Mouse (Mus musculus): Measurements from ENCODE around the gene Lrrc23.

Lrrc23 gene

DNA sequence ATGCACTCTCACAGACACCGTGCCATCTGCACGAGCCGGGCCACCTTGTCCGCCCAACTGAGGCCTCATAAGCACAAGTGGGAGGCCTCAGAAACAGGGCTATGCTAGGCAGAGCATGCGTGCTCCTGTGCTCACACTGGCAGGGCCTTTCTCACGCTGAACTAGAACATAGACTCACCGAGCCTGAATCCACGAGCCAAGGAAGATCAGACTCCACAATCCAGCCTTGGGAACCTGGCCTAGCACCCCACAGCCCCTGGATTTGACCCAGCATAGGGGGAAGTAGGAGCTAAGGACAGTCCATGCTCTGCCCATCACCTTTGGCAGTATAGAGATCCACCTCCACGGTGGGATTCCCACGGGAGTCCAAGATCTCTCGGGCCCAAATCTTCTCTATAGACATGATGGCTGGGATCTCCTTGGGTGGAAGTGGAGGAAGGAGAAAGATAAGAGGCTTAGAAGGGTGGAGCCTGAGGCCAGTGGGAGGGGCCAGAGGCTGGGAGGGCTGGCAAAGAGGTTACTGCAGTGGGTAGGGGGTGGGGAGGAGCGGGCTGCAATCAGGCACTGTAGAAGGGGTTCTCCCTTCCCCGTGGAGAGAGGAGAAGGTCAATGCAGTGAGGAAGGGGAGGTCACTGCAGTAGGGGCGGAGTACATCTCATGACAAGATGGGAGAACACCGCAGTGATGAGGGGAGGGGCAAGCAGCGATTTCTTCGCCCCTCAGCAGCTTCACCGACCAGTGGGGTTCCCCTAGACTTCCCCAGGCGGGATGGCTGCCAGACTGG is 11.4 kb downstream of the Lrrc23 start:
- no peak for DNase-seq (ENCODE audit: low read depth)

DNA sequence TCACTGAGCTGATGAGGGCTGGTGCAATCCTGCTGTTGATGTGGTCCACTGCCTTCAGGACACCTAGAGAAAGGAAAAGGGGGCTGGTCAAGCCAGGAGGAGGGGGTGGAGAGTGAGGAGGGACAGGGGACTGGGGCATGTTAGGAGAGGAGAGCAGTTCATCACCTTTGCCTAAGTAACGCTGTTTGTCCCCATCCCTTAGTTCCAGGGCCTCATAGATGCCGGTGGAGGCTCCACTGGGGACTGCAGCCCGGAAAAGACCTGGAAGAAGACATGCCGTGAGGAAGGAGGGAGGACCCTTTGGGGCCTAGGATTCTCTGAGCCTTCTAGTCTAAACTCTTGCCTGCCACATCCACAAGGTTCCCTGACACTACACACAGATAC is 12.0 kb downstream of the Lrrc23 start:
- DNase-seq (ENCODE audit: low read depth): no peak

DNA sequence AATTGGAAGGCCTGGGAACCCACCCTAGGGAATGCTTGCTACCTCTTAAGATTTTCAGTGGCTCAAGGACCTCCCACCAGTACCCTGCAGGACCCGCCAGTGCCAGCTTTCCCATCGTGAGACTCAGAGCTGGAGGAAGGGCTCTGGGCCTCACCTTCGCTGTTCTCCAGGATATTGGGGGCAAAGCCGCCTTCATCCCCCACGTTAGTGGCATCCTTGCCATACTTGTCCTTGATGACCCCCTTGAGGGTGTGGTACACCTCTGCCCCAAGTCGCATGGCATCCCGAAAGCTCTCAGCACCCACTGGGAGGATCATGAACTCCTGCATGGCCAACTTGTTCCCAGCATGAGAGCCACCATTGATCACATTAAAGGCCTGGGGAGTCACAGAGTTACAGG is 13.6 kb downstream of the Lrrc23 start:
- DNase-seq (ENCODE audit: low read depth): no peak

DNA sequence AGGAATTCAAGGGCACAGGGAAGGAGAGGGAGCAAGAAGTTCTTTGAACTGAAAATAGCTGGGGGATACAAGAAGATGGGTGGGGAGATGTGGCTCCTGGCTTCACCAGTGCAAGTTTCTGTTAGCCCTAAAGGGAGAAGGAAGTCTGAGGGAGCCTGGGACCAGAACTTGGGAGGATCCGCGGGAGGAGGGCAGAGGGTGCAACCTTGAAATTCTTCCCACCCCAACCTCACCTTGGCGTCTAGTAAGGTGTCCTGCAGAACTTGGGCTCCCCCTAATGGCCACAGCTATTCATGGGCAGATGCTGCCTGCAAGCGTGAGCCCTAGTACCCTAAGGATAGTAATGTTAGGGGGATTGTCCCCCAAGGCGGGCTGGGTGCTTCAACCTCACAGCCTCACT is 20.3 kb downstream of the Lrrc23 start:
- DNase-seq (ENCODE audit: low read depth): peak; percentile 94

DNA sequence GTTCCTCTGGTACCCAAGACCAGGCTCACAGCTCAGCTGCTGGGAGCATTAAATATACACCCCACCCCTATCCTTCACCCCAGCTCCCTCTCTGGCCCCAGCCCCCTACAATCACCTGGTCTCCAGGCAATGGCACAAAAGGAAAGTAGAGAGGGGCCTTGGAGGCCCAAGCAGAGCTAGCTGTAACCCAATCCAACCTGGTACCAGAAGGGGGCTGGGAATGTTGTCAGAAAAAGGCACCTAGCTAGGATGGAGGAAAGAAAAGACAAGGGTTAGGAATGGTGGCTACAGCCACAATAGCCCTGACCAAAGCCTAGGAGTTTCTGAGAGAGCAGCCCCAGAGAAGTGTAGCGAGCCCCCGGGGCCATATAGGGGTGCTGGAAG is 20.7 kb downstream of the Lrrc23 start:
- DNase-seq (ENCODE audit: low read depth): no peak

DNA sequence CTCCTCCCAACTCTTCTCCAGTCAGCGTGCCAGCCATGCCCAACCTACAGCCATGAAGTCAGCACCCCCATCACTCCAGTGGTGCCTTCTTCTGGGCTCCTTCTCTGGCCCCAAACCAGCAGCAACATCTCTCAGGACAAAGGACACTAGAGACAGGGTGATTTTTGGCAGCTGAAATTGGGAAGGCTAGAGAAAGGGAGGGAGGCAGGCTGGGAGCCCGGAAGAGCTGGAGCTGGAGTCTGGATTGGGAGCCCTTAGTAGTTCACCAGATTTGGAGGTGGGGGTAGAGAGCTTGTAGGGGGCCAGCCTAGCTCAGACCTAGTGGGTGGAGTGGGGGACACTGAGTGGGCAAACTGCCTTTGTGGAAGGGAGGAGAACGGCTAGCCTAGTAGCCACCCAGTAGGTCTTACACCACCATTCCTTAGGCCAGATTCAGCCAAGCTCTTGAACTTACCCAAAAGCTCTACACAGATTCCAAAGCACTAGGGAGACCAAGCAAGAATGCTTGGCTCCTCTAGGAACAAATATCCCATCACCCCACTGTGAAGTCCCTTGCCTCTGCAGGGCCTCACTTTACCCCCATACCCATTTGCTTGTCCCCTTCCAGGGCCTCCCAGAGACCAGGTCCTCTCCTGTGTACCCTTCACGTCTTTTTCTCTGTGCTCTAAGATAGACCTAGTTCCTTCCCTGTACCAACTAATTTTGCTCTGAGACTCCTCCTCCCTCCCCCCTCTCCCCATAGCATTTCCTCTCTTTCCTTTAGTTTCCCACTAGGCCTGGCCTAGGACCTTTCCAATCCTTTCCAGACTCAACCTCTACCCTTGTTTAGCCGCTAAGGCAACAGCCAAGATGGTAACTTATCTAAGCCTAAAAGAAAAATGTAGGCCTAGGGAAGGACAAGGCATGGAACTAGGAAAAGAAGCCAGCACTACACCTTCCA is 21.3 kb downstream of the Lrrc23 start:
- DNase-seq (ENCODE audit: low read depth): peak; percentile 15

DNA sequence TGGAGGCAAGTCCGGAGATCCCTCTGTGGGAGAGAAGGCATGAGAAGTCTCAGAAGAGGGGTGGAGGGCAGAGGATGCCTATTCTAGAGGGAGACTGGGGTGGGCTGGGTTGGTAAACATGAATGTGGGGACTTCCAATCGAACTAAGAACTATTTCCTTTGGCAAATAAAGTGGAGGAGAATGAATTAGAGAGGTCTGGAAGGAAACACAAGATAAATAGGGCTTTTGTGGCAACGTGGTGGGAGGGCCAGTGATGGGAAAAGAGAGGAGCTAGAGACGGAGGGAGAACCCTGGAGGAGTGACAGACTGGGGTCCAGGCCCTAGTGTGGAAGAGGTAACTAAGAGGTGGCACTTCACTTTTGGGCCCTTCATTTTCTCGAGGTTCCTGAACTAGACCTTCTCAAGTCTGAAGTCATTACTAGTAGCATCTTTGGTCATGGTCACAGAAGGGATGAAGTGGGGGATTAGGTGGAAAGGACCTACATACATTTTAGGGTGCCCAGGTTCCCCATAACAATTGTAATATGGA is 22.1 kb downstream of the Lrrc23 start:
- DNase-seq (ENCODE audit: low read depth): no peak

DNA sequence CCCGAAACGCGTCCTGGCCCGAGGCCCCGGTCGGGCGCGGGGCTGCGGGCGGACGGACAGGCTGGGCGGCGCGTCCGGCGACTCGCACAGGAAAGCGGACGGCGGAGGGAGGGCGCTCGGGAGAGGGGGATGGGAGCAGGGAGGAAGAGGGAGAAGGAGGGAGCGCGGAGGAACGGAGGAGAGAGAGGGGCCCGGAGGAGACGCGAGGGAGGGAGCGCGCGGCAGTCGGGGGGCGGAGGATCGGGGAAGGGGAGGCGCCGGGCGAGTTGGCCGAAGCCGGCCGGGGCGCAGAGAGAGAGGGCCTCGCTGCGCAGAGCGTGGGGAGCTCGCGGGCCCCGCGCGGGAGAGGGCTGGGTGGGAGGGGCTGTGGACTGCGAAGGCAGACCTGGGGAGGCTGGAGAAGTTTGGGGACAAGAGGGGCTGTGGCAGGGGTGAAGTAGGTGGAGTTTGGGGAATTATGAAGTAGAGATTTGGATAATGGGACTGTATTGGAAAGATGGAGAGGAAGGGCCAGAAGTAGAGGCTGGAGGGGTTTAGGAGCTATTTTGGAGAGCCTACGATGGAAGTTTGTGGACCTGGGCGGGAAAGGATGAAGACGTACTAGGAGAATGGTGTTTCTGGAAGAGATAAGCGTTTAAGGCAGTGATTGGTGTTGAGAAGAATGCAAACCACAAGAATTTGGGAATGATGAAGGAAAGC is 22.7 kb downstream of the Lrrc23 start:
- peak; percentile 59 for DNase-seq (ENCODE audit: low read depth)

DNA sequence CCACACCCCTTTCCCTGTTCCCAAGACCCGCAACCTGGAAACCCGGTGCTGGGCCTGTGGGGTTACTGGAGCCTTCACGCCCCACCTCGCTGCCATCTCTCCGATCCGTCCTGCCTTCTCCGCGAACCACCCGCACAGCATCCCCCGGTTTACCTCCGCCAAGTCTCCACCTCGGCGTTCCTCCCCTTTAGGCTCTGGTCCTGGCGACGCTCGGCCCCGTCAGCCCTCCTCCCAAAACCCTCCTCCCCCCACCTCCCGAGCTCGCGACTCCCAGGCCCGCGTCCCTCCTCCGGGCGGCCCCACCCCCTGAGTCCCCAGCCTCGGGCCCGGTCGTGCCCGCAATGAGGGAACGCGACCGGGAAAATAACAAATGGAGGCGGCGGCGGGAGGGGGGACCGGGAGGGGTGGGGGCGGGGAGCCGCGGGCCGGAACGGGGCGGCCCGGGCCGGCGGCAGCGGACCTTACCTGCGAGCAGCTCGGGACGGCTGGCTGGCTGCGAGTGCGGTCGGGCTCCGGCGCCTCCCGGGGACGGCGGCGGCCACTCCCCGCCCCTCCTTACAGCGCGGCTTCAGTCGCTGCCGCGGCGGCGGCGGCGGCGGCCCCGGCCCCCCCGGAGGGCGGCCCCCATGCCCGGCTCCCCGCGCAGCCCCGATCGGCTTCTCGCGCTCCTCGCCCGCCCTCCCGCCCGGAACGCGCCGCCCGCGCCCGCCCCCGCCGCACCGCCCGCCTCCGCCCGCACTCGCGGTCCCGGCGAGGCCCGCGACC is 23.5 kb downstream of the Lrrc23 start, which contains the start of the genes Gm45234 and Atn1:
Gene Gm45234, minus strand, starts transcription at position 191 of the 765 bp plus-strand sequence.
Gene Atn1, minus strand, starts transcription at position 694 of the 765 bp plus-strand sequence.
- peak; percentile 62 for DNase-seq (ENCODE audit: low read depth)

DNA sequence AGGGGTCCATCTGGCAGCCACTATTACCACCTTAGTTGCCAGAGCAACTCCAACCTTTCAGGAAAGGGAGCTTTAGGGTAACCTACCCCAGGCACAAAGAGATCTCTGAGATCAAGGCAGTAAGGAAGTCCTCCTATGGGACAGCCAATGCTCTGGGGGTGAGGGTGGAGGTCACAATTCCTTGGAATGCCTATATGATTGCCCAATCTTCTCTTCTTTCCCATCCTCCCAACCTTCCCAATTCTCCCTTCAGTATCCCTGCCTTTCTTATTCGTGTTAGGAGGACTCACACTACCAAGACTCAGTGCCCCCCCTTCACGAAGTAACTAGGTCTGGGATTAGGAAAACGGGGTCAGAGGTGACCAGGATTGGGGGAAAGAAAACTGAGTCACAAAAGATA is 24.2 kb downstream of the Lrrc23 start:
- DNase-seq (ENCODE audit: low read depth): no peak

DNA sequence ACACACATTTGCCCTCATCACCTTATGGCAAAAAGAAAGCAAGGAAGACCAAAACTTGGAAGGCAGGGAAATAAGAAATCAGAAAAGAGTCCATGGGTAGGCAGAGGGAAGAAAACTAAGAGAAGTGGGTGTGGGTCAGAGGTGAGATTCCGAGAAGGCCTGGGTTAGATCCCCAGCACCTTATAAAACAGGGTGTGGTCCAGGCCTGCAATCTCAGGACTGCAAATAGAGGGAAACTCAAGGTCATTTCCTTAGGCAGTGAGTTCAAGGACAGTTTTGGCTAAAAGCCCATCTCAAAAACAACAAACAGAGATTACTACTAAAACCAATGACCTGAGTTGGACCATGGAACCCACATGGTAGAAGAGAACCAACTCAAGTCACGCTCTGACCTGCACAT is 25.7 kb downstream of the Lrrc23 start:
- no peak for DNase-seq (ENCODE audit: low read depth)

DNA sequence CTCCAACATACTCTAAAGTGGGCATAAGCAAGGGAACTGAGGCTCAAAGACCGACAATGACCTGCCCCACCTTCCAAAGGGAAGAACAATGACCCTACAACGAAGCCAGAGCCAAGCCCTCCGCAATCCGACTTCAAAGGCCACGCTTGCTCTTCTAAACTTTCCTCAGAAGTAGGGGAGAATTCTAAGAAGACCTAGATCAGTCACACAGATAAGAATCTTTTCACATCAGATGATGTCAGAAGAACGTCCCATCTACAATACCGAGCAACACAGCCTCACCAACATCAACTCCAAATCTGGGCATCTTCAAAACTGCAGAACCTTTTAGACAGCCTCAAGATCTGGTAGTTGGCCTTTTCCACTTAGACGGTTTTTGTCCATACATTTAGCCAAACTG is 29.1 kb downstream of the Lrrc23 start:
- peak; percentile 85 for DNase-seq (ENCODE audit: low read depth)

DNA sequence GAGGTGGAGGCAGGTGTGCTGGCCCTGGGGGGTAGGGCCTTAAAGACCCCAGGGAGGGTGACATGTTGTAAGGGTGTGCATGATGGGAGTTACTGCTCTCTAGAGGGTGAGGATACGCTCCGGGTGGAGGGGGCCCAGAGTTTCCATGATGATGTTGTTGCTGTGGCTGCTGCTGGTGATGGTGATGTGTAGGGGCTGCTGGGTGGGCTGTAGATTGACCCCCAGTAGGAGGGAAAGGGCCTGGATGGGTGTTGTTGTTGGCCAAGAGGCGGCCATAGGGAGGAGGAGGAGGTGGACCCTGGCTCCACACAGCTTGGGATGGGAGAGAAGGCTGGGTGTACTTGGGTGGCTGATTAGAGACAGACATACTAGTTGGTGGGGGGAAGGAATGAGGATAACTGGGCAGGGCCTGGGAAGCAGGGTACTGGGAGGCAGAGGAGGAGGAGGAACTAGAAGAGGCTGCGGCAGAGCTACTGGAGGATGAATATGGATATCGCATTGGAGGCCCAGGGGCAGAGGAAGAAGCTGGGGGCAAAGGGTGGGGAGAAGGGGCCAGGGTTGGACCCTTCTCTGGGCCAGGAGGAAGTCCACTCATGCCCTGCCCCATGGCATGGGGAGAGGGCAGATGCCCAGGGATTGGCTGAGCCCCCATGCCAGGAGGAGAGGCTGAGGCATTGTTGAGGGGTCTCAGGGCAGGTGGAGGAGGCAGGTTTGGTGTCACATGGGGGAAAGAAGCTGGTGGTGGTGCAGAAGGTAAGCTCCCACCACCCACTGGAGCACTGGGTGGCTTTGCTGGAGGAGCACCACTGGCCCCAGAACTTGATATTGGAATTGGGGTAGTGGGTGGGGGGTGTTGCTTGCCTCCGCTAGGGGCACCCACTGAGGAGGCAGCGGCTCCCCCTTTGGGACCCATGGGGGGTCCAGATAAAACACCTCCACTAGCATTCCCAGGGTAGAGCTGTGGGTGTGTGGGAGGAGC is 32.6 kb downstream of the Lrrc23 start:
- DNase-seq (ENCODE audit: low read depth): no peak

DNA sequence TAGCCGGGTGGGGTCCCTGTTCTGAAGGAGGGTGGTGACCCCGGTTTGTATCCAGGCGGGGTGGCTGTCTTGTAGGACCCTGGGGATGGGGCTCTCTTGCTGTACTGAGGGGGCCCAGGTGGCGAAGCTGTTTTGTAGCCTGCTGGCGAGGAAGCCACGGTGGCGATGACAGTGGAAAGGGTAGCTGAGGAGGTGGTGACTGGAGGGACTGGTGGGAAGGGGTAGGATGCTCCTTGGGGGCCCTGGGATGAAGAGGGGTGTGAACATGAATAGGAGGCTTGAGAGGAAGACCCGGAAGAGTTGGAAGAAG is 33.3 kb downstream of the Lrrc23 start:
- no peak for DNase-seq (ENCODE audit: low read depth)

DNA sequence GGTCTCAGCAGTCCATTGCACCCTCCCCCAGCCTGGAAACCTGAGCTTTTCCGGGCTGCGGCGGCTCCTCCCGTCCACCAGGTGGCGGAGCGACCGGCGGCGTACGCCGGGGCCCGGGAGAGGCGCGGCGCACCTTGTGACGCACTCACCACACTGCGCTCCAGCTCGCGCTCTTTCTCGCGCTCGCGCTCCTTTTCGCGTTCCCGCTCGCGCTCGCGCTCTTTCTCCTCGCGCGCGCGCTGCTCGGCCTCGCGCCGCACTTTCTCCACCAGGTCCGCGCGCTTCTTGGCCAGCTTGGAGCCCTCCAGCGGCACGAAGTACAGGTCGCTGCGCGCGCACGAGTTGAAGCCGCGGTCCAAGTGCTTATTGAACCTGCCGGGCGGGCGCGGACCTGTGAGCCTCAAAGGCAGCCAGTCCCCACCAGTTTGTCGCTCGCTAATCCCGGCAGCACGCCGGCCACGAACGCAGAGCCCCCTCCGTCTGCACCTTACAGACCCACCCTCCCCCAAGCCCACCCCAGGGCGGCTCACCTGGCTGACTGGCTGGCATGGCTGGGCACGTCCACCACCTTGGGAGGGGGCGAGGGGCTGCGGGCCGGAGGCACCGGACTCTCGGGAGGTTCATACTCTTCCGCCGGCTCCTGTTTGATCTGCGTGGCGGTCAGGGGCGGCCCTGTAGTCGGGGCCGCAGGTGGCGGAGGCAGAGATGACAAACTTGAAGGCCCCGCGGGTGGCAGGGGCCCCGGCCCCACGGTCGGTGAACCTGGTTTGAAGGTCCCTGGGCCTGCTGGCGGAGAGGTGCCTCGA is 33.8 kb downstream of the Lrrc23 start:
- peak; percentile 95 for DNase-seq (ENCODE audit: low read depth)

DNA sequence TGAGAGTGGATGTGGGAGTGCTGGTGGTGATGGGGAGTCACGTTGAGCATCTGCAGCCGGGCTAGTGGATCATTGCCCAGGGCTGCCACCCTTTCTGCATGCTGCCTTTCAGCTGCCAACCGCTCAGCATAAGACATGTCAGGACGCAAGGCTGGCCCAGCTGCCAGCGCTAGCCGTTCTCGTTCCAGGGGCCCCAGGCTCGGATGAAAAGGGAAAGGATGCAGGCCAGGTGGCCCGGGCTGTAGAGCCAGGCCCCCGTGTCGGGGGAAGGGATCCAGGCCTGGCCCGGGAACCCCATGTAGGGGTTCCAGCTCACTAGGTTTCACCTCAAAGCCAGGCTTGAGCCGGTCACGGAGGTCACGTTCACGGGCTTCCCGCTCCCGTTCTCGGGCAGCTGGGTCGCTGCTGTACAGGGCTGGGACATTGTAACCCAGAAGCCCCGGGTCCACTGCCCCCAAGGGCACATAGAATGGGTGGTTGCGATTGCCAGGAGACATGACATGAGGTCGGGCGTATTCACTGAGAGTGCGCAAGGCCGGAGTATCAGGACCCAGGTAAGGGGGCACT is 34.7 kb downstream of the Lrrc23 start:
- no peak for DNase-seq (ENCODE audit: low read depth)

DNA sequence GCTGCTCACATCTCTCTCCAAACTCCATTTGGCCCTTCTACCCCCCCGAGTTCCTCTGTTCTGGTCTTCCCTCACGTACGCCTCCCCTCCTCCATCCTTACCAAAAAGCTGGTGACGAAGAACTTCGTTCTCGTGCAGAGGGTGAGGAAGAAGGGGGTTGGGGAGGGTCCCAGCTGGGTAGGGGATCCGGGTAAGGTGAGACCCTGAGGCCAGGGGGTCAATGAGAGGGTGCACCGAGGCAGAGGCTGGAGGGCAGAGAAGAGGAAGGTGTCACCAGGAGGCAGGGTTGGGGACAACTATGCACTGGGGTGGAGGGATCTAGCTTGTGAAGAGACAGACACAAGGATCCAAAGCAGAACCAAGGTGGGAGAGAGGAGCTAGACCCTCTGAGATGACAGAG is 35.9 kb downstream of the Lrrc23 start:
- no peak for DNase-seq (ENCODE audit: low read depth)

DNA sequence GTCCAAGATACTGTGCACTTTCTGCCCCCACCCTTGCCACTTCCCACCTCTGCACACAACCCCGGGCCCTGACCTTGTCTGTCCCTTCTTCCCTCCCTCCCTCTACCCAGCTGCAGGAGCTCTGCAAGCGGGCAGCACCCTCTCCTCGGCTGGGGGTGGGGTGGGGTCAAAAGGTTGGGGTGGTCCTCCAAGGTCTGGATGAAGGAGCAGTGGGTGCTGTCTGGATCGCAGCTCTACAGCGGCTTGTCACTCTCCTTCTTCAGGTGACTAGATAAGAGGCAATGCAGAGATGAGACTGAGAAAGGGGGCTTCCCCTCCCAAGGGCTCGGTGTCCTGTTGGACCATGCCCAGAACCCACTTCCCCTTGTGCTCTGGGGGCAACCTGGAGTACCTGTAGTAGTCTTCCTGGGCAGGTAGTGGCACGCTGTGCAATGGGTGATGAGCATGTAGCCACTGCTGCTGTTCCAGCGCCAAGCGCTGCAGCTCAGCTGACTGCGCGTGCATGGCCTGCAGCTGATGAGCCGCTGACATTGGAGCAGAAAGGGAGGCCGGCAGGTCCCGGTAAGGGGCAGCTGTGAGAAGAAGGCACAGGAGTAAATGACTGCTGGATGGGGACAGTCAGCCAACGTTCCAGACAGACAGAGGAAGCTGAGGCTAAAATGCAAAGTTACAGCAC is 36.5 kb downstream of the Lrrc23 start:
- DNase-seq (ENCODE audit: low read depth): no peak

DNA sequence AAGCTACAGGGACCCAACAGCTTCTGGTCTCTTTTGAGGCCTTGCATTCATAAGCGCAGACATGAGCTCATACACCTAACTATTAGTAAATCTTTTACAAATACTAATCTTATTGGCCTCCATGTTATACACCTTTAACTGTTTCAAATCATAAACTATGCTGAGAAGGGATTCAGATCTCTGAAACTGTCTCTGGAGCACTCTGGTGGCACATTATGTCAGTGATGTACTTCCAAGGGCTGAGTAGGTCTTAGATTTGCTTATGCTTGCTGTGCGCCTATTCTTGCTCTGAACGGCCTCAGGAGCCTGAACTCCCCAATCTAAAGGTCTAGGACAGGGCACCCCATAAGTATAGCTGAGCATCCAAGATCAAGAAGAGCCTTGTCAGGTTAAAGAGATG is 37.7 kb downstream of the Lrrc23 start:
- DNase-seq (ENCODE audit: low read depth): no peak
